Mouse (Mus musculus): ENCODE measurements at regions not wholly inside any gene's neighbourhood (a gene's known extent, or its start where the extent isn't known, plus 50 kb on each side); places are given as distances from the start of the nearest gene placed in this dataset.

DNA sequence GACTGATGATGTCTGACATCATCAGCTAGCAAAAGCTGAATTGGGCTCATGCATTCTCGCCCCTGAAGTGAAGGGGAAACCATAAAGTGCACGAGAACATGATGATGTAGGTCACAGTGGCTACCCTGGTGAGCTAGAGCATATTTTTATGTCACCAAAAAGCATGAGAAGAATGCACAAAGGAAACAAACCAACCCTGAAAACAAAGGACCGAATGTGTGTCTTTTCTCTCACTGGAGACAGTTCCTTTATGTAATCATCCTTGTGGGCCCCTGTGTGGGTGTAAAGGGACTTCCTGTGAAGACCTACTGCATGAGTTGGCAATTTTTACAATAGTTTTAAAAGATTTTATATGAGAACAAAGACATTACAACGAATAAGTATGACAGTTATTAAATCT lies 270.2 kb upstream of the Ptger4 start:
- TF ChIP-seq USF1 (IDR thresholded peaks at IDR 0.05; ENCODE audit: low read depth, low read length) (no peak), RCOR1 (conservative IDR thresholded peaks at IDR 0.05; ENCODE audit: low read depth, low read length) (no peak), POLR2AphosphoS2 (IDR thresholded peaks at IDR 0.05; ENCODE audit: low read depth, low read length) (no peak), POLR2A (IDR thresholded peaks at IDR 0.05; ENCODE audit: low read depth, low read length) (no peak), USF2 (conservative IDR thresholded peaks at IDR 0.05; ENCODE audit: low read depth, low read length) (no peak)
